Mouse (Mus musculus) c-Kit-positive CD71-positive TER-119-negative erythroid progenitor cells, embryonic 14.5 days (primary cell): ENCODE results near the gene Arnt2.

Experiments
- DNase-seq: peaks from one replicate; pipeline ENCODE4 v3.0.0-alpha.2; 2013; ENCODE audit warnings: low read depth

The Arnt2 gene

DNA sequence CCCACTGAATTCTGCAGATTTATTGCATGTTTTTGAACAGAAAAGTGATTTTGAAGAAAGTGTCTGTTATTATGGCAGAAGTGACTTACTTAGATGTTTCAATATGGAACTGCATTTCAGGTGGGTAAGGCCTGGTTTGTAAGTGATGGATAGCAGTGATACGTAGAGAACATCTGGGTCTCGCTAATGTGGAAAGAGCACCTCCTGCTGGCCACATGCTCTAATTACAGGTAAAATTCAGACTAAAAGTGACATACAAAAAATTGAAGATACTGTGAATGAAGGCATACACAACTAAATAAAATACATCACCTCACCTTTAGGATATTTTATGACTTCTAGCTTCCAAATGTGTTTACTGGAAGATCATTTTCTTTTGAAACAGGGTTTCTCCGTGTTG is 66.8 kb downstream of the Arnt2 start:
- DNase-seq, result no peak

DNA sequence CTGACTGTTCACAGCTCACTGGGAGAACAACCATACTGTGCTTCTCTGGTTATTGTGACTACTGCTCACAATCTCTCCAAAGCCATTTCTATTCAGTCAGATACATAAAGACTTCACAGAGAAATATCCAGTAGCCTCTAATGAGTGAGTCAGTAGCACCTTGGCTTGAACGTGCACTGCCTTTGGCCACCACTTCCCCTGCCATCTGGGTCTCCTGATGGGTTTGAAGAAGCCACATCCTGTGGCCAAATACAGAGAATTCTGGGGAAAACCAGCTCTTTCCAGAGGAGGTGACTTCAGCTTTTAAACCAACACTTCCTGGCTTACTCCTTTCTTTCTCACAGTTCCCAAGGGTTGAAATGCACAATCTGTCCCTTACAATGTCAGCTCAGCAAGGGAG is 69.0 kb downstream of the Arnt2 start:
- DNase-seq, result no peak

DNA sequence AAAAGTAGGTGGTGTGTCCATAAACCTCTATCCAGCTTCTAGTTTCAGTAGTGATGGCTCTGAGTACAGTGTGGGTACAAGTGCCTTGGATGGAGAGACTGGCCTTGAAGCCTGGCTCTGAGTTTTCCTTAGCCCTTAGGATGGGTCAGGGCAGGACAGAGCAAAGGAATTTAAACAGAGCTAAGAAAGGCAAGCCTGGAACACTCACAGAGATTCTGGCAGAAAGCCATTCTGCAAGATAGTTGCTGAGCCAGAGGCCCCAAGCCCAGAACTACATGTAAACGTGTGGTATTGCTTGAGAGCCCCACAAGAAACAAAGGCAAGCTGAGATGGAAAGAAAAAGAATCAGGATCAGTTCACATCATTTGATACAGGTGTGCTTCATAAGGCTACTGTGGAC is 70.8 kb downstream of the Arnt2 start:
- DNase-seq, result no peak

DNA sequence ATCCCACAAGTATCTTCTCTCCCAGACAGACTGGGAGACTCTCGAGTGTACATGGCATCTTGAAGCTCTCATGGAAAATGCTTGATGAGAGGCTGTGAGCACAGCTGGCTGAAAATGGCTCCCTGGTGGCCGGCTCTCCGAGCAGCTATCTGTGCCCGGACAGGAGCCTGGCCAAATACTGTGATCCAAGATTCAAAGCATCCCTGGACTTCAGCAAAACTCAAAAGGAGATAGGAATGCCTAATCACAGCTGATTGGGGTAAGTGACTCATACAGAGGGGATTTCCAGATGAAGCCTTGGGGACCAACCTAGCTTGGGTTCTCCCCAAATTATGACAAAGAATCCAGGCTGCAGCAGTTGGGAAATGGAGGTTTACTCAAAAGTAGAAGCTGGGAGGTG is 72.2 kb downstream of the Arnt2 start:
- no peak for DNase-seq

DNA sequence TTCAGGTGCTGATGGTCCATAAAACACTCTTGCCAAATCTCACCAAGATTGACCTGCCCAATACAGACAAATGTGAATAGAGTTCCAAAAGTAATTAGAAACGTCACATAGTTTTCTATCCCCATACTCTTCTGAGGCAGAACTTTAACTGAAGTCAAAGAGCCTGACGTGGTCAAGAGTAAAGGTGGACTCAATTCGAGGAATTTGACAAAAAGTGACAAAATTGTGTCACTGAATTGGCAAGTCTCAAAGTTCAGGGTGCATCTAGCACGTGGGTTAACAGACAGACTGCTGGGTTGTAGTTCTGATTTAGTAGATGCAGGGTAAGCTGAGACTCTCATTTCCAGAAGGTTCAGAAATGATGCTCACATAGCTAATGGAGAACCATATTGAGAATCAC is 73.1 kb downstream of the Arnt2 start:
- DNase-seq, result no peak

DNA sequence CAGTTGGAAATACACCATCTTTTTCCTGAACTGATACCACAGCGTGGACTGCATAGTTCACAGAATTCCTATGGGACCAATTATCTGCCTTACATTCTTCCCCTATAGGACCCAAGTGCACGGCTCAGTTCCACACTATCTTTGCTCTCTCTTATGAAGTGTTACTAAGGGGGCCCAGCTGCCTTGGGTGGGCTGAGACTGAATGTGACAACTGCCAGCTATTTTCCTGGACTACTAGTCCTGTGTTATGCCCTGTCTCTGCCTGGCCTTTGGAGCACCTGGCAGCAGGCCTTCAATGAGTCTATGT is 73.4 kb downstream of the Arnt2 start:
- DNase-seq, result no peak

DNA sequence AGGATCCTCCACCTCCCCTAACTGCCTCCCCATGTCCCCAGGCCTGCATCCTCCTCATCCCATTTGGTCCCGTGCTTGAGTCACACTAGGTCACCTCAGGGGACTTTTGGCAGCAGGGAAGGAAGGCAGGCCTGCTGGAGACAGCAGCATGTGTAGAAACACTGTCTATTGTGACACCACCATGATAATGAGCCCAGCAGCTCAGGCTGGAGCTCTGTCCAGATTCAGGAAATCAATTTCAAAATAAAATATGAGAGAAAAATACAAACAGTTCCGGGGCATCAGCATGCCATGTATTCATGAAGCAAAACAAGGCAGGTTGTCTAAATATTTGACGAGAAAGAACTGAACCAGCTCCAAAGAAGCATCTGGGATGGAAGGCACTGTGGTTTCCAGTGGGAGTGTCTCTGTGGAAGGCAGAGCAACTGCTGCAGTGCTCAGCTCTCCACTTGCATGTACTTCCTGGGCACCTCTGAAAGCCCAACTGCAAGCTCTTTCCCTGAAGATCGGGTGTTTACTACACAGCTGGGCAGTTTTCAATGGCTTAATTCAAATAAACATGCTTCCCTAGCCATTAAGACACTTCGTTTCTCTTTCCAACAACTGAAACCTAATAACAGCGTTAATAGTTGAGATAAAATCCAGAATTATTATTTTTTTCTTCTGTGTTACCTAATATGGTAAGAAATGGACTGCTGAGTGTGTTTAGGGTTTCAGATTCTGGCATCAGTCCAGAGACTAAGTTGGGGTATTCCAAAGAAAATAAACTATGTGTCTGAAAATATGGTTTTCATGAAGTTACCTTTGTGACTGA is 74.0 kb downstream of the Arnt2 start:
- no peak for DNase-seq

DNA sequence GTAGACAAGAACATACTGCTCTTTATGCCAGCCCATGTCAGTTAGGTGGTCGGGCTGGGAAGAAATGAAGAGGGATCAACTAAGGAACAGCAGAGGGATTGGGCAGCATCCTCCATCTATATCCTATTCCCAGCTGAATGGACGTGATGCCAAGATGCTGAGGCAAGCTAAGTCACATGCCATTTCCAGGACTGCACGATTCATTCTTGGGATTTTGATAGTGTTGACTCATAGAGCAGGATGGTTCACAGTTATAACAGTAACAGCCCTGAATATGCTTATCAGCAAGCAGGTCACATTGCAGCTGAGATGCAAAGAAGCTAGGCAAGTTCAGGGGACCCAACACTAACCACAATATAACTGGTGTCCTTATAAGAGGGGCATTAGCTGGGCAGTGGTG is 76.0 kb downstream of the Arnt2 start:
- DNase-seq, result no peak

DNA sequence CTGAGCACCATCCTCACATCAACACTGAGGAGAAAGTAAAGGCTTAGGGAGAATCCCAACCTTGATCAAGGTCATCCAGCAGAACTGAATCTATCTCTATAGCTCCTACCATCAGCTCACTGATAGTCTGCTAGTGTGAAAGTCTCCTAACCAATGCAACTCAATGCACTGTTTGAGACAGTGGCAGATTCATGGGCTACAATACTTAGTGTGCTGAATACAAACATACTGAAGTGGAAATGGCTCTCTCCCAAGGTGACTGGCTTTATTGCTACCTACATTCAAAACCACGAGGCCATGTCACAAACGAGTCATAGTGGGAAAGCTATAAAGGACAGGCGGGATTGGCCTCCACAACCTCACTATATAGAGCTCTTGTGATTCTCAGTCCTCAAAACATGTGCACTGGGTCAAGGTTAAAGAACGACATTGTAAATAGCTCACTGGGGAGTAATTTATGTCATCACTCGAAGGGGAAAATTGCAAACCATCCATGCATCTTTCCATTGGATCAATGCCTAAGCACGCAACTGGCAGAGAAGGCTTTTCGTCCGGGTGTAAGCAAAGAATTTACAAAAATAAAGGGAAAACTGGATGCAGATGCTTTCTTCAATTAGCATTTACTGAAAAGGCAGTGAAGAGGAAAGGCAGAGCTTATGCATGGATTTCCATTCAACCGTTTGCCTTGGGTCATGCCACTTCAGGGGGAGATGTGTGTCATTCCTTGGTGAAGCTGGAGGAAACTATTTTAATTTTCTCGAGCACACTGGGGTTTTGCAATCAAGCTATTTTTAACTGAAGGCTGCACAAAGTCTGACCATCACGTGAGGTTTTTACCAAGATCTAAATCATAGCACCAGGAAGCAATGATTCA is 77.4 kb downstream of the Arnt2 start:
- DNase-seq, result no peak

DNA sequence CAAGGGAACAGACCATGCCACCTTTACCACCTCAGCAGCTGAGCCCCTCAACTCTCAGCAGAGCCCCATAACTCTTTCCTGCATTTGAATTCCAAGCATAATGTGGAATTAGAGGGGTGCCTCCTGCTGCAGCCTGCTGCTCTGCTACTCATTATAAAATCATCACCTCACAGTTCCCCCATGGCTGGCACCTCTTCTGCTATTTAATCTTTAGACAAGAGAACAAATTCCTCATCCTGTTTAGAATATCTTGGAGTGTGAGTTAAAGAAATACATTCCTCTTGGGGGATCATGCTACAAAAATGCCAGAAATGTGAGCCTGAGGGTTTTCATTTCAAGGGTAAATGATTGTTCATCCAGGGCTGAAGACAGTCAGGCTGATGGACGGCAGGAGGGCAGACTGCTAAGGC is 80.8 kb downstream of the Arnt2 start:
- no peak for DNase-seq

DNA sequence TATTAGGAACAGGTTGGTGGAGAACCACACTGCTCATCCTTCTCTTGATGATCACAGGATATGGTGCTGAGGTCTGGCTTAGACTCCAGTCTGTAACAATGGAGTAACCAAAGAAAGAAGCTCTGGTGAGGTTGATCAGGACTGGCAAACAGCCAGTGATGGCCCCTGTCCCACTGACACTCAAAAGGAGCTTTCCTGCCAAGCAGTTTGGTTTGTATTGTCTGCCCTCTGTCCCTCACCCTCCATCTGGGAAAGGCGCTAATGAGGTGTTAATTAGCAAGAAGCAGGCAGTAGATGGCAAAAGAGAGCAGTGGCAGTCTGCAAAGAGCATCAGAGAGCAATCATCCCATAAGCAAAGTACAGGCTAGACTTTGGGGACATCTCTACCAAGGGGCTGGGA is 81.2 kb downstream of the Arnt2 start:
- no peak for DNase-seq

DNA sequence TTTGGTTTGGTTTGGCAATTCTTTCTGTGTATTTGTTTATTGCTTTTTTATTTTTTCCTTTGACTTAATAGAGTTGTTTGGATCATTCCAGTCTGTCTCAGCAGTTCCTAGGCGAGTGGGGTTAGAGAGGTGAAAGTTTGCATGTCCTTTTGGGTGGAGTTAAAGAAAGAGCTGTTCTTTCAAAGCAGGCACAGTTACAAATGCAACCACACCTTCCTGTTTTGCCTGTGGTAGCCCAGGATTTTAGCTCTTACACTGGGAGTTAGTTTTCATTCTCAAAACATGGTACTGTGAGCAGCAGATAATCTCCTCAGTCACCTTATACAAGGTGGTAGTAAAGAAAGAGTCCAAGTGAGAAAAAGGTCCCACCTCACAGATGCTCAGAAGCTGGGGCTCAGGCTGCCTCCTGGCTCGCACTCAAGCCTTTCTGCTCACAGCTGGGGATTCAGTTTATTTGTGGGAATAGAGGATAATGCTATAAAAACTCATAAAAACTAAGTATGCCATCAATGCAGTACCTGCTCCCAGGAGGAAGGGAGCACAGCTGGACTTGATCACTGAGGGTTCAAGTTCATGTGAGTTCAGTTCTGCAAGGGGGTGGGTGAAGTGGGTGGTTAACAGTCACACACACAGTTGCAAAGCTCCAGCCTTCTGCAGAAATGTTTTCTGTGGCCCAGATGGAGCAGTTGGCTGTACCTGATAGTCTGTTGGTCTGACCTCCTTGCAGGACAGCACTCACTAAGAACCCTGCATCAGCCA is 84.2 kb downstream of the Arnt2 start:
- DNase-seq, result no peak

DNA sequence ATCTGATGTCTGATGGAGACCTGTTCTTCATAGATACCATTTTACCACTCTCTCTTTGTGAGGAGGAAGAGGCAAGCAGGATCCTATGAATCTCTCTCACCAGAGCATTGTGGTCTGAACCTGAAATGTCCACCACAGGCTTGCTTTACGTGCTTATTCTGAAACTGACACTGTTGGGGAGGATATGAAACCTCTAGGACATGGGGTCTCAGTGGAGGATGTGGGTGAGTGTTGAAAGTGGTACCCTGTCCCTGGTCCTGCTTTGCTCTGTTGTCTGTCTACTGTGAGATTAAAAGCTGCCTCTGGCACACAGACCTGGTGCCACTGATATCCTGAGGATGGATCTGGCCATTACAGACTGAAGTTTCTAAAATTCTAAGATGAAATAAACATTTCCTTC is 88.4 kb downstream of the Arnt2 start:
- no peak for DNase-seq

DNA sequence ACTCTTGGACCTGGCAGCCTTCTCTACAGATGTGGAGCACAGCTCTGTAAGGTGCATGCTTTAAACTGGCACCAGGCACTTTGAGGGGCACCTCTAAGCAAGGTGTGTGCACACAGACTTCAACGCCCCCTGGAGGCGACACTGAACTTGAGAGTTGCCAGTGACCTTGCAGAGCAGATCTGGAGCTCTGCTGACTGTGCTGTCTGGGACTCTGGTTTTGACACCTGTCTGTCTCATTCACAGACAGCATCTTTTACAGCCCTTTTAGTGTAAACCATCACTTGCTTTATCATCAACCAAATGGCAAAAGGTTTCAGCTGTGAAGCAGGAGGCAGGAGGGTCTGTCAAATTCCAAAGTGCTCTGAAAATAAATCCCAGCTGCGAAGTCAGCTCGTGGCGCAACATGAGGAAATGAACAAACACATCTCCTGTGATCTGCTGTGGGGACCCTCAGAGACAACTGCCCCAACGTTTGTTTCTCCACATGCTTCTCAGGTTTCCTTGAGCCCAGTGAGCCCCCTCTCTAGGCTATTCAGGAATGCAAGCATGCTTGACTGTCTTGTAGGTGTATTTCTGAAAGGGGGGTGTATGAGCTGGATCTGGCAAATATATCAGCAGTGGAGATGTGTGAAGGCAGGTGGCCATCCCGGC is 94.5 kb downstream of the Arnt2 start:
- no peak for DNase-seq

DNA sequence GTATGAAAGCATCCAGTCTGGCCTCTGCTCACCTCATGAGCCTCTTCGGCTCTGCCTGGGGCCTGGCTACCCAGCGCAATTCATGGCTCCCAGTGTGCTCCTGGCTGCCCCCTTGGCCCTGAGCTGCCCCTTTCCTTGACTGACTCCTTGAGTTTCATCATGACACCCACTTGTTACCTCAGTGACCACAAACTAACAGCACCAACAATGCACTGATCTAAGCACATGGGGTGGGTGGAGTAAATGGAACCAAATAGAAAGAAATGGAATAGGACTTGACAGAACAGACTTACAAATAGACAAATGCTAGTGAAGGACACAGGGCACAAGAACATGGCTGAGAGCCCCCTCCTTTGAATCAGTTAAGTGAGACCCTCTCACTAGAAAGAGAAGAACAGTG is 95.2 kb downstream of the Arnt2 start:
- DNase-seq, result no peak

DNA sequence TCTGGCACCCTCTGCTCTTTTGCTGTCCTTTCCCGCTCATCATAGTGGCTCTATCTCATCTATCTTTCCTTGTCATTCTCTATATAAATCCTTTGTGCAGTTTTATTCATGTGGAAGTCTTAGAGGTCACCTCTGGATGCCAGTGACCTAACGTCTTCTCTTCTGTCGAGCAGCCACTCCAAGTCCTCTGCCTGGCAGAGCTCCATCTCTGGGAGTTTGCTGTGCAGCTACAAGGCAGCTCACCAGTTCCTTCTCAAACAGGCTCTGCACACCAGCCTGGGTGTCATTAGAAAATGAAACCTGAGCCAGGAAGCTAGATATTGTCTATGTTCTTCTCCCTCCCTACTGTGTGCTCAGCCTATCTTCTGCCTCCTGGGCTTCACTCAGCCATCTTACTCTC is 98.4 kb downstream of the Arnt2 start:
- DNase-seq, result no peak

DNA sequence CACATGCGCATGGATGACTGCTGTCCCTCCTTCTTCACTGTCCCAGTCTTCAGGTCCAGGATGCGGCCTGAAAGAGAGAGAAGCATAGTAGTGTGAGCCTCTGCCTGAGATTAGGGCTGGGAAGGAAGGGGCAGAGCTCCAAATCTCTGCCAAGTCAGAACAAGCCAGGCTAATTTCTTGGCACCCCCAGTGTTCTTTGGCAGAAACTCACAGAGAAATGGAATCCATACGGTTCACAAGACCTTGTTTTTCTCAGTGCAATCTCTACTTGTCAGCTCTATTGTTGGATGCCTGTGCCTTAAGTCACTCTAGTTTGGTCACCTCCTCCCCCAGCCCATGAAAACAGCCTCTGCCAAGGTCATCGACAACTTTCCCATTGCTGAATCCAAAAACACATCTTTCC is 99.1 kb downstream of the Arnt2 start:
- DNase-seq, result no peak

DNA sequence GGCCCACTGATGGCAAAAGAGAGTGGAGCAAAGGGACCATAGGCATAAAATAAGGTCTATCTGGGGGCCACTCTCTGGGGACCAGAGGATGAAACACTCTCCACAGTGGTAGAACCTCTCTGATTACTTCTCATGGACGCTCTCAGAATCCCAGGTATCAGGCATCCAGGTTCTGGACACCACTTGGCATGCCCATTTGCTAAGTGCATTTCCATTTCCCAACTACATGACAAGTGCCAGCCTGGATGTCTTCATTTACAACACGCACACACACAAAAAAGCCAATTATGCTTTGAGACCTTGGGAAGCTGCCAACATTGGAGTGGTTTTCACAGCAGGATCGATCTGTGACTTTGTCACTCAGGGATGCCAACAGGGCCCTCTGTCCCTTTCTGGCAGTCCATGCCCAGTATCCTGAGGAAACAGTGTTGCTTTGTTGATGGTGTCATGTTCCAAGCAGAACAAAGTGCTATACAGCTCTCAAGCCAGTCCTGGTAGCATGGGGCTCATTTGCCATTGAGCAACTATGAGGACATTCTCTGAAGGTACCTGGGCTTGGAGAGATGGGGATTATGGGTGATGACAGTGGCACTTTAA is 102.5 kb downstream of the Arnt2 start:
- DNase-seq, result no peak

DNA sequence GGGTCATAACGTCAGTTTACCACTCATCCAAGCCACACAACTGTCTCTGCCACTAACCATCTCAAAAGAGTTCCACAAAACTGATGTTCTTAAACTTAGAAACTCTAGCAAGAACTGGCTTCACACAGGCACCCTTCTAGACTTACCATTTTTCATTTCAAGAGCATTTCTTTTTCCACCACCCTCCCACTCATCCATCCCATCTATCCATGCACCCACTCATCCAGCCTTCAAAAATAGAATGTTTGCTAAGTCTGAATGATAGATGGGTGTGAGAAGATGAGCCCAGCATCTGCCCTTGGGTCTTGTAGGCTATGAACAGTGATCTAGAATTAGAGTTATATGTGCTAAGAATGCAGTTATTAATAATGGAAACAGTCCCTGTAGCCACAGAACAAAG is 109.7 kb downstream of the Arnt2 start:
- DNase-seq, result no peak

DNA sequence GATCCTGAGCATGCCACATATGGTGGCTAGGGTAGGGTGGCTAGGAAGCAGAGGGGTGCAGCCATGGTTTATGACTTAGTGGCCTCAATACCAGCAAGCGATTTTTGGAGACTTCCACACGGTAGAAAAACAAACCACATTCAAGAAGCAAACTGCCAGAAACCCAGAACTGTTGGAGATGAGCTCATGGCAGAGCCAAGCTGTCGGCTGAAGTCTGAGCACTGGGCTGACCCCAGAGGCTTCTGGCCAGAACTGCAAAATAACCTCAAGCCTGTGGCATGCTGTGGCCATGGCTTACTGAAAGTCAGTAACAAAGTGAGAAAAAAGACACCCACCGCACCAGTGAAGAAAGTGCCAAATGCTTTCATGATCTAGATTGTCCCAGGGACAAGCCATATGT is 110.4 kb downstream of the Arnt2 start:
- DNase-seq, result no peak

DNA sequence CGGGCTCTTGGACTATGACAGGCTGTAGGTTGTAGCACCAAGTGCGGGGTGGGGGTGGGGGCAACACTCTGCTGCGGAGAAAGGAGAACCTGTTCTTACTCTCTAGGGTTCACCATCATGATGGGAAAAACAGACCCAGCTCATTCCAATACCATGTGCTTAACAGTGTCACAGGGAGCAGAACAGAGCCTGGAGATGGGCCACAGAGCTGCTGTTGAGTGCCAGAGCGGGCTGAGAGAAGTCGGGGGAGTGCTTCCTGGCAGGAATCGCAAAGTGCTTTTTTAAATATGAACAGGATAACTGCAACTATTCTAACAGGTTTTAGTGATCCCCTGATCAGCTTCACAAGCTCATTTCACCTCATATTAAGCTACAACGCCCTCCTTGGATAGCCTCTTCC is 116.9 kb downstream of the Arnt2 start:
- no peak for DNase-seq

DNA sequence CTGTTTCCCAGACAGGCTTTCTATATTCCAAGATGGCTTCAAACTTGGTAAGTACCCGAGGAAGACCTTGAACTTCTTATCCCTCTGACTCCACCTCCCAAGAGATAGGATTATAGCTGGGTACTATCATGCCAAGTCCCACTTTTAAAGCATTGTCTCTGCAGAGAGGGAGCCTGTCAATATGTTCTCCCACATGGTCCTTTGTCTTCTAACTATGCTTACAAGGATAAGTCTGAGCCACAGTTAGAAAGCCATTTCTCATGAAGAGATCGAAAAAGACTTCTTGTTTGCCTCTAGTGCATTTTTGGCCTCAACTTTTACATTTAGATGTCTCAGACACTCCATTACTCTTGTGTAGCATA is 122.8 kb downstream of the Arnt2 start:
- DNase-seq, result no peak
